Mouse (Mus musculus) layer of hippocampus, postnatal 25 days (tissue): ENCODE data around the gene Clint1. TPM values are rescaled to one million over a fixed set of nuclear protein-coding genes. Genes with fewer than 3 reads are reported as not detected.

Experiments used
- DNase-seq, 2 experiments: peaks; one replicate each; pipeline ENCODE4 v3.0.0; 2022; ENCODE audit warnings: mixed read lengths in 2 of 2, low spot score in 1 of 2; ENCODE audit errors: extremely low spot score in 1 of 2
- total RNA-seq, 2 experiments: library from RNA; stranded (reverse); gene quantifications; 2 replicates each; pipeline ENCODE4 v1.2.3; 2021

Gene Clint1
- 10 to 100 TPM; 51.9 to 56.1 TPM for total RNA-seq

- DNase-seq = peak; percentile 77 to 78
These were observed at the start of gene Clint1 for GRCm38 (mm10) chr11:45851516-45852123. Gene Clint1 (plus strand): TSS chr11:45852051.

DNA sequence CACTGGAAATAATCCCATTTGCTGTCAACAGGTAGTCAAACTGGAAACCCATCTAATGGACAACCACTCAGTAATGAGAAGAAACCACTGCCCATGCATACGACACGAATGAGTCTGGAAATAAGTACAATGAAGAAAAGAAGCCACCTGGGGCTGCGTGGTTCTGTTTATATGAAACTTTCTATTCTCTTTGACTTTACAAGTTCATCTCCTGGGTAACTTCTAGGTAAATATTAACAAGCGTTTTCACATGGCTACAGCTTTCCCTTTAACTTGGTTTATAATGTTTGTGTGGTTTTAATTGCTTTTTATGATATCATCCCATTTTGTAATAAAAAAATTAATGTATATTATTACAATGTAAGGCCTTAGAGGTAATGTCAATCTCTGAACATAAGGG lies 47.8 kb upstream of the Clint1 start:
- no peak for DNase-seq

GRCm38 (mm10) chr11:45805312-45805772 lies 46.5 kb upstream of the Clint1 start:
- DNase-seq = no peak

DNA sequence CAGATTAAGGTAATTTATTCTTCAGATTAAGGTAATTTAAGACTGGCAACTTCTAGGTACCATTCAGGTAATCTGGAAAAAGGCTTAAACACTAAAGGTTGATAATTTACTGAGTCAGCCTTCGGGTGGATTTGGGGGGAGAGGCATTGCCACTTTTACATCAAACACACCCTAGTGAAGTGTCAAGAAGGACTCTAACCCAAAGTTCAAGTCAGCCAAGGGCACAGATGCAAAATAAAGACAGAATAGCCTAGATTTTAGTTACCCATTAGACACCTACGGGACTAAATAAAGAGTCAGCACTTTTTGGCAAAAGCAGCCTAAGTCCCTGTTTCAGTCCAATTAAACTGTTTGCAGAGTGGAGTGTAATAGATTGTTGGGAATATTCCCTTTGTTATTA lies 46.0 kb upstream of the Clint1 start:
- no peak for DNase-seq

DNA sequence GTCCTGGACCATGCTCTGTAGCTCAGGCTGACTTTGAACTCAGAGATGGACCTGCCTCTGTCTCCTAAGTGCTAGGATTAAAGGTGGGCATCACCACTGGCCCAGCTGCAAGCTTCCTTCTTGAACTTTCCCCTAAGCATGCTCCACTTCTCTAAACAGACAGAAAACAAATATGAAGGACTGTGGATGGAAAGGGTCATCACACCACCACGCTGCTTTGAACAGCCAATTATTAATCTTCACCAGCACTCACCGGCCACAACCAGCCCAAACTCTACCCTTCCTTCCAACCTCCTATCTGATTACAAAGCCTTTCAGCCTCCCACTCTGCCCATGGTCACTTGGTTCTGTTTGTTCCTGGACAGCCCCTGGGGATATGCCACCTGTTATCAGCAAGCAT lies 45.6 kb upstream of the Clint1 start:
- no peak for DNase-seq

GRCm38 (mm10) chr11:45806809-45807208 lies 45.0 kb upstream of the Clint1 start:
- DNase-seq = no peak

DNA sequence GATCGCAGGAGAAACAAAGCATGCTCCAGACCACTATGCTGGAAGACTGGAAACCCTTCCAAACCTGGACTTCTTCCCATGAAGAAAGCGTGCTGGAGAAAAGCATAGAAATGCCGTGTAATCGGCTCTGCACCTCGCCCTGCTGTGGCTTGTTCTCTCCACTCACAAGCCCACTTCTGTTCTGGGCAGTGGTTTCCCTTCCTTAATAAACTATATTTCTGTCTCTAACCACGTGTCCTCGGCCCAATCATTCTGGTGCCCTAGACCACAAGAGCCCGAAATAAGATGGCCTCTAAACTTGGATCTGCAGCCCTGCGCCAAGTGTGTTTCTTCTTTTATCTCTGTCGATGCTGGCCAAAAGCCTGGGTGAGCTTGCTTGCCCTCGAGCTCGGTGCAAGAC lies 44.0 kb upstream of the Clint1 start:
- no peak for DNase-seq

- no peak for DNase-seq
These were observed 42.4 kb upstream of the Clint1 start for GRCm38 (mm10) chr11:45809424-45809823.

DNA sequence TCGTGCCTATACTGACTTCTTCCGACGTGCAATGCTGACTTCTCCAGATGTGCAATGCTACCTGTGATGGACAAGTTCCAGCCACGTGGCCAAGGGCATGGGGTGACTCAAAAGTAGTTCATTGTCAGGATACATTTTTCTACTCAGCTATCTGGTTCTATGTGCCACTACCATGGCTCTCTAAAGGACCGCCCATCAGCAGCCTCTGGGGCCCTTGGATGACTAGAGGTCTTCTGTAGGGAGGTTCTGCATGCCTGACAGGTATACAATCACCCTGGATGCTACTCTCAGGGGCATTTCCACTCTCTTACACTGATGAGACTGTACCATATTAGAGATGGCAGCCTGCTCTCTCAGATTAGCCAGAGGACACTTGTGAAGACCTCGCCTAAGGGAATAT lies 41.8 kb upstream of the Clint1 start:
- DNase-seq = no peak

DNA sequence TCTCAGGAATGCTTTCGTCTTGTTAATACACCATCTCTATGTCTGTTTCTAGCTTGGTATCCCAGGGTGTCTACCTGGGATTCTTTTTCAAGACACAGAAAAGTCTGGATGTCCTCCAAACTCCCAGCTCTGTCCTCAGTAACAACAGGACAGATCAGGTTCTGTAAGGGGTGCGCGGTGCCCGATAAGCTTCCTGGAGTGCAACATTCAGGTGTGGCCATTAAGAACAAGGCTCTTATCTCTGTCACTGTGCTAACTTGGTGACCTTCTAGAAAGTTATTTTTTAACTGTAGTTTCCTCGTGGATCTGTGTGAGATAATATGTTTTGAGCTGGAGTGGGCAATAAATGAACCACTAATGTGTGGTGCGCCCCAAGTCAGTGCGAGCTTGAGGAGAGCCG lies 41.0 kb upstream of the Clint1 start:
- DNase-seq = no peak

DNA sequence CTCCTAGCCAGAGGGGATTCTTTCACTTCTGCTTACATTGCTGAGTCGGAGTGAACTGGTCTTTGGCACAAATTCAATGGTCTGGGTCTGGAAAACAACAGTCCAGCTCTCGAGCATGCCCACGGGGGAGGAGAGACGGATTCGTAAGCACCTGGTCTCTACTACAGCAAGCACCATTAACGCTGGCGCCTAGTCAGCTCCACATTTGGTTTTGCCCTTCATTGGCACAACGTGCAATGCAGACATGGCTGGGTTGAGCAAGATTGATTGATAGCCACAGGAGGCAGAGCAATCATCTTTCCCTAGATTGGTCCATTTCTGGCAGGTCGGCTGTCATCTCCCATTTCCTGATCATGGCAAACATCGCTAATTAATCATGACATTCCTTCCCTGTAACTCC lies 36.2 kb upstream of the Clint1 start:
- DNase-seq = no peak

DNA sequence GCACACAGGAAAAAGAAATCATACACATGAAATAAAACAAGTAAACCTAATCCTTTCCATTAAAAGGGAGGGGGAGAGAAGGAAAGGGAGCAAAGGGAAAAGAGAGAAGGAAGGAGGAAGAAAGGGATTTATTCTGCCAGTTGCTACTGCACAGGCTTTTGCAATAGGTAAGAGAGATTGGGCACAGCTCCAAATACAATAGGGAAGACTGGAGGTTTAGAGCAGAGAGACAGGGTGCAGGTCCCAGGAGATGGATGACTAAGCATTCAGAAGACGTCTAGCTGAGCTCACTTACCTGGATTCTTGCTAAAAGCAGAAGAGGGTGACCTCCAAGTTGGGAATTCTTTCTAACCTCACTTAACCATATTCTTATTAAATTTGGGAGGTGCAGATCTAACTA lies 35.1 kb upstream of the Clint1 start:
- DNase-seq = no peak

GRCm38 (mm10) chr11:45817996-45818395 lies 33.9 kb upstream of the Clint1 start:
- DNase-seq = no peak

DNA sequence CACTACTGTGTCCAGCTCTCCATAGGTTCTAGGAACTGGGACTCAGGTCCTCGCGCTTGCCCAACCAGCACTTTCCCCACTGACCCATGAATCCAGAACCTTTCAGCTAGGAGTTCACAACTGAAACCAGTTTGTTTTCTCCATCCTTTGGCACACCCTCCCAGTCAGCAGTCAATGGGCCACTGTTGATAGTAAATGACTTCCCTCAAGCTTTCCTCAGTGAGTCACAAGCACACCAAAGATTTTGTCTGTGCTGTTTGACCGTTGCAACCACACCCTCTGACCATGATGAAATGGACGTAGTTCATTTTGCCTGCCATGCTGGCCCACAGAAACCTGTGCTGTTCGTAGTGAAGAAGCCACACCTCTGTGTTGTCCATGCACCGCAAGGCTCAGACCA lies 30.9 kb upstream of the Clint1 start:
- no peak for DNase-seq

- no peak for DNase-seq
These were observed 21.7 kb upstream of the Clint1 start for GRCm38 (mm10) chr11:45830112-45830511.

DNA sequence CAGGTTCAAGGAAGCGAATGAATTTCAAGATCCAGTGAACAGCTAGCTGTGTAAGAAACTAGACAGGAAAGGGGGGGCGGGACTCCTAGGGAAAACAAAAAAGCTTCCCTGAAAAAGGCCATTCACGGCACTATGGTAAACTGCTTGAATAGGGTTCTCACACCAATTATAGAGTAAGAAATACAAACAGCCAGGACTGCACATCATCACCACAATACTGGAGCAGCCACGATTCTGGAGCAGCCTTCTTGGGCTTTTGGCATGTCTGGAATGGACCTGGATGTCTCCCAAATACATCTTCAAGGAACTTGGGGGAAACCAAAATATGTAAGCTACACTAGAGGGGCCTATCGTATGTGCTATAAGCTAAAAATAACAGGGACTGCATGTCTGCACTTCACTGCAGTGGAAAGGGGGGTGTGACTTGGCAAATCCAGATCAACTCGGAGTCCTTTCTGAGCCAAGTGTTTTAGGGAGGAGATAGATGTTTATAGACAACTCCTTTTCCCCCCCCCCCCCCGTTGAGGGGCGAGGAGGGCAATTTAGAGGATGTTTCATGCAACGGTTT lies 21.0 kb upstream of the Clint1 start:
- DNase-seq = no peak

- DNase-seq = no peak
These were observed 20.2 kb upstream of the Clint1 start for GRCm38 (mm10) chr11:45831476-45832143.

DNA sequence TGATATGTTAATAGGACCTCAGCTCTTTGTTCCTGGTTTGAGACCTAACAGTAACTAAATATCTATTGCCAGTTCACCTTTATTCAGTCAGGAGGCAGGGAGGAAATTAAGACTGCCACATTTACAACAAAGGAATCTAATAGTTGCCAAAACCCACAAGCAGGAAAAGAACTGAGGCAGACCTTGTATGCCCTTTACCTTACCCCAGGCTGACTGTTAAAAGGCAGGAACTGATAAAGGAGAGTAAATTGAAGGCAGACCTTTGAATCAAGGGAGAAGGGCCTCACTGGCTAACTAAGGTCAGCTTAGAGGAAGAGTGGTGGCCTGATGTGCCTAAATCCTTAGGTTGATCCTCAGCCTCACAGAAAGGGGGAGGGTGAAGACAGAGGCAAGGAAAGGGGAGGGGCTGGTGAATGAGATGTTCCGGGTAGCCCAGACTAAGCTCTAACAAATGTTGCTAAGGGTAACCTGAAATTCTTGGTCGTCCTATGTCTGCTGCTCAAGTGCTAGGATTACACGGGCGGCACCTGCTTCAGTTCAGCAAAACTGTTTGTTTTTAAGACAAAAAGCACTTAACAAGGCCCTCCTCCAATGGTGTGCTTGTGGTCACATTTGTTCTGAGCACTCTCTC lies 16.1 kb upstream of the Clint1 start:
- no peak for DNase-seq

DNA sequence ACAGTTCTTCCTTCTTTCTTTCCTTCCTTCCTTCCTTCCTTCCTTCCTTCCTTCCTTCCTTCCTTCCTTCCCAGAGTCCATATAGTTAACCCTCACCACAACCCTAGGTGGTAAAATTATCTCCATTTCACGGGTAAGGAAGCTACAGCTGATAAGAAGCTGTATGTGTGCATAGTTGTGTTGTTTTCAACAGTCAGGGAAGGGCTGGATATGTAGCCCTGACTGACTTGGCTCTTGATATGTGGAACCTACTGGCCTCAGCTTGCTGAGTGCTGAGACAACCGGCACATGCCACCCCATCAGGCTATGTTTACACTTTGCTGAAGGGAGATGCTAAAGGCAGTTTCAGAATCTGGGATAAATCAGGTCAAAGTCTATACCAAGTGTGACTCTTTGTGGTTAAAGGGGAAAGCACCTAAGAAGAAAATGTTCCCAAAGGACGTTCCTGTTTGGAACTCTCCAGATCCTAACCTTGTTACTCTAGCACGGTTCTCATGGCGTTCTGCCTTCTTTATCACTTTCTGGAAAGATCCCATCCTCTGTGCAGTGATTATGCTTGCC lies 14.5 kb upstream of the Clint1 start:
- no peak for DNase-seq

- DNase-seq = no peak
These were observed 13.4 kb upstream of the Clint1 start for GRCm38 (mm10) chr11:45838450-45838849.

- DNase-seq = no peak
These were observed 11.5 kb upstream of the Clint1 start for GRCm38 (mm10) chr11:45840332-45840731.
